Mouse (Mus musculus): ENCODE results near the gene Olfr1047. TPM values are rescaled to one million over a fixed set of nuclear protein-coding genes. Genes with fewer than 3 reads are reported as not detected.
"Not testable (repeated sequence)": the region's sequence is repeated elsewhere in the genome, so short reads cannot be mapped to it uniquely, and the experiment has no call there.

Olfr1047 gene
- not detected in 2 replicates for polyA plus RNA-seq (2012)

DNA sequence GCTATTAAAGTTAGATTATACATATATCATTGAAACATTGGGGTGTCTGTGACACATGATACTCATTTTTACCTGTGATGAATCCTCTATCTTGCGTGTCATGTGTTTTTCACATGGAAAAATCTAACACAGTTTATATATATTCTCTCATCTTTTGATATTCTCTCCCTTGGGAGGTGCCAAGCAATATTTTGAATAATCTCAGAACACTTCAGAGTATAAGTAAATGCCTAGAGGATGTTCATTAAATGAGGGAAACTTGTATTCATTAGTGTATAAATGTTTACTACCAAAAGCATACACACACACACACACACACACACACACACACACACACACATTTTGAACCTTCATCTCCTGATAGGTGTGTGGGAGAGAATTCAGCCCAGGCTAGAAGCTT is at the start of gene Olfr1047:
Gene Olfr1047 (minus strand): TSS at position 101 of the 400 bp plus-strand sequence.
- no peak for TF ChIP-seq GATA1 (IDR thresholded peaks at IDR 0.05; ENCODE audit: low read length)
- TF ChIP-seq TAL1 (IDR thresholded peaks at IDR 0.05; ENCODE audit: low read length): no peak
- no peaks in the 10 kb centered on the region for H3K36me3 ChIP-seq (ENCODE audit: control insufficient read depth)
- no peak within 1 kb of the TSS for H3K4me3 ChIP-seq (replicated peaks)
- H3K9me3 ChIP-seq (ENCODE audit: control insufficient read depth, low read length): peaks cover 7% of the 10 kb centered on the region
- H3K4me1 ChIP-seq (ENCODE audit: control insufficient read depth): no peaks in the 10 kb centered on the region
- no peaks in the 10 kb centered on the region for H3K27me3 ChIP-seq (ENCODE audit: control insufficient read depth)

DNA sequence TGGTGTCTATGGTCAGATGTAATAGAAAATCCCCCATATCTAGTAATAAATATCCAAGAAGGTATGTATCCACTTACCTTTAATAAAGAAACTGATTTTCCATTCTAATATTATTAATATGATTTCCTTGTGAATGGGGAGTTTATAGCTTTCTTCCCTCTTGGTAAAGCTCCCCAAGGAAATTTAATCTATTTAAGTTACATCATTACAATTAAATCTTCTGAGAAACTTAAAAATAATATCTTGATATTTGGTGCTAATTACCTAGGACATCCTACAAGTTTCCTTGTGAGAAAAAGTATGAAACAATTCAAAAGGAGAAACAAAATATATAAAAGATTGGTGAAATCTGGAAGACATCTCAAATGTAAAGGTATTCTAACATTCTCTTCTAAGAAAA is 47.8 kb upstream of the Olfr1047 start, which contains the start of gene Olfr1051:
Gene Olfr1051 (minus strand): TSS at position 101 of the 400 bp plus-strand sequence.
- H3K4me1 ChIP-seq (ENCODE audit: control insufficient read depth); H3K4me3 ChIP-seq (replicated peaks); H3K9me3 ChIP-seq (ENCODE audit: control insufficient read depth, low read length); H3K36me3 ChIP-seq (ENCODE audit: control insufficient read depth); H3K27me3 ChIP-seq (ENCODE audit: control insufficient read depth): not testable (repeated sequence)

DNA sequence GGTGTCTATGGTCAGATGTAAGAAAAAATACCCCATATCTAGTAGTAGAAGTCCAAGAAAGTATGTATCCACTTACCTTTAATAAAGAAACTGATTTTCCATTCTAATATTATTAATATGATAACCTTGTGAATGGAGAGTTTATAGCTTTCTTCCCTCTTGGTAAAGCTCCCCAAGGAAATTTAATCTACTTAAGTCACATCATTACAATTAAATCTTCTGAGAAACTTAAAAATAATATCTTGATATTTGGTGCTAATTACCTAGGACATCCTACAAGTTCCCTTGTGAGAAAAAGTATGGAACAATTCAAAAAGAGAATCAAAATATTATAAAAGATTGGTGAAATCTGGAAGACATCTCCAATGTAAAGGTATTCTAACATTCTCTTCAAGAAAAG is 27.0 kb upstream of the Olfr1047 start, which contains the start of gene Olfr1049:
Gene Olfr1049 (minus strand): TSS at position 101 of the 400 bp plus-strand sequence.
- not testable (repeated sequence) for H3K27me3 ChIP-seq (ENCODE audit: control insufficient read depth); H3K4me3 ChIP-seq (replicated peaks); H3K9me3 ChIP-seq (ENCODE audit: control insufficient read depth, low read length); H3K36me3 ChIP-seq (ENCODE audit: control insufficient read depth); H3K4me1 ChIP-seq (ENCODE audit: control insufficient read depth)

DNA sequence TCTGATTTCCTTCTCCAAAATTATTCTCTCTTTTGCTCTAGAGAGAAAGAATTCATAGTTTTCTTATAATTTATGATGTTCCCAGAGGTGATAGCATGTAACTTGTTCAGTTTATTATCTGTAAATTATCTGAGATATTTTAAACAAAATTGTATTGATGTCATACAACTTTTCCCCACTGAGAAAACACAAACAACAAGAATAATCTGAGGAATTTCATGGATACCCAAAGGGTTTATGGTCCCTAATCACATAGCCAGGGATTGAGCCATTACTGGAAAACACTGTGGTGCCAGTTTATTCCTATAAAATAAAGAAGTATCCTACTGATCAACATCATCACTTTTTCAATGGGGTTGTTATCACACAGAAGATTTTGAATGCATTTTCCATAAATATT is 9.0 kb upstream of the Olfr1047 start, which contains the start of gene Olfr1048:
Gene Olfr1048 (minus strand): TSS at position 101 of the 400 bp plus-strand sequence.
- Histone ChIP-seq H3K36me3 (ENCODE audit: control insufficient read depth) (no peaks in the 10 kb centered on the region), H3K4me1 (ENCODE audit: control insufficient read depth) (no peaks in the 10 kb centered on the region), H3K27me3 (ENCODE audit: control insufficient read depth) (no peaks in the 10 kb centered on the region), H3K4me3 (replicated peaks) (no peak within 1 kb of the TSS), H3K9me3 (ENCODE audit: control insufficient read depth, low read length) (peaks cover 3% of the 10 kb centered on the region)
- TF ChIP-seq GATA1 (IDR thresholded peaks at IDR 0.05; ENCODE audit: low read length) (no peak), TAL1 (IDR thresholded peaks at IDR 0.05; ENCODE audit: low read length) (no peak)

DNA sequence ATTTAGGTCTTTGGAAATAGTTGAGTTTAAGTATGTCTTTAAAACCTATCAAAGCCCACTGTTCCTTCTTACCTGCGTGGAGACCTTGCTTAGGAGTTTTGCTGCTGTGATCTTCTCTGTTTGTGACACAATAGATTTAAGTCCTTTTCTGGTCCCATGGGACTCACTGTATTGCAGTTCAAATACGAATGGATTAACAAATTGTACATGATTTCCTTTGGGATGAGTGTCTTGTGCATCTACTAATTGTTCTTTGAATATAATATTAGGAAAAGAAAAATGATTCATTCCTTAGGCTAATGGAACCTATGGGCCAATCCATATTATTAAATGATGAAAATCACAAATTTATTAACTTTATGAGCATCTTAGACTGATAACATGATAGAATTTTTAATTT is 12.0 kb downstream of the Olfr1047 start, which contains the start of gene Olfr1046:
Gene Olfr1046 (minus strand): TSS at position 101 of the 400 bp plus-strand sequence.
- Histone ChIP-seq H3K4me1 (ENCODE audit: control insufficient read depth) (no peaks in the 10 kb centered on the region), H3K9me3 (ENCODE audit: control insufficient read depth, low read length) (peaks cover 1% of the 10 kb centered on the region; the same call in 1 of the 2 replicates), H3K36me3 (ENCODE audit: control insufficient read depth) (no peaks in the 10 kb centered on the region), H3K27me3 (ENCODE audit: control insufficient read depth) (no peaks in the 10 kb centered on the region), H3K4me3 (replicated peaks) (no peak within 1 kb of the TSS)
- TF ChIP-seq GATA1 (IDR thresholded peaks at IDR 0.05; ENCODE audit: low read length) (no peak), TAL1 (IDR thresholded peaks at IDR 0.05; ENCODE audit: low read length) (no peak)

DNA sequence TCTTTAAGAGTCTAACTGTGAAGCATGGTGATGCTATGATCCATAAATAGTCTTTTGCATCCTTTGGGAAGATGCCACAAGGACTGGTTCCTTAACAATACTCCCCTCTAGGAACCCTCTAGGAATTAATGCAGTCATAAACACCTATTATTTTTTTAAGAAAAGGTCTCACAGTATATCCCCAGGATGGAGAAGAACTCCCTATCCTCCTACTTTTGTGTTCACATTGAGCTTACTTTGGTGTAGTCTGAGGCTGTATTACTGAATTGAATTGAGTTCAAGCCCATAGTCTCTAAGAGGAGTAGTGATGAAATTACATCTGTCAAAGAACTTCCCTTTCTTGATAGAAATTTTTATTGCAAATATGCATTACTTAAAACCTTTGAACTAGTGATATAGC is 28.3 kb downstream of the Olfr1047 start, which contains the start of gene Olfr1045:
Gene Olfr1045 (minus strand): TSS at position 101 of the 400 bp plus-strand sequence.
- H3K4me1 ChIP-seq (ENCODE audit: control insufficient read depth): no peaks in the 10 kb centered on the region
- H3K36me3 ChIP-seq (ENCODE audit: control insufficient read depth): no peaks in the 10 kb centered on the region
- TF ChIP-seq TAL1 (IDR thresholded peaks at IDR 0.05; ENCODE audit: low read length) (no peak), GATA1 (IDR thresholded peaks at IDR 0.05; ENCODE audit: low read length) (no peak)

DNA sequence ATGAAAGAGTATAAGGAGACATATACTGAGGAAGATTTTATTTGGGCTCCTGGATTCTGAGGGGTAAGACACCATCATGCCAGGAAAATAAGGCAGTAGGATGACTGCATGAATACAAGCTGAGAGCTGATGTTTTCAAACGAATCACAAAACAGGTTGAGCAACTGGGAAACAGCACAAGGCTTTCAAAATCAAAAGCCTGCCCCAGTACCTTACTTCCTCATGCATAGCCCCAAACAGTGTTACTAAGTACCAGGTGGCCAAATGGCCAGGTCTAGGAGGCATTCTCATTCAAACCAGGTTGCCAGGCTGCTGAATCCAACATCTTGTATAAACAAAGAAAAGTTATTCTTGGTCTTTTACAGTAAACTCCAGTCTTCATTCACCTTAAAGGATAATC is 35.3 kb downstream of the Olfr1047 start:
- TF ChIP-seq TAL1 (IDR thresholded peaks at IDR 0.05; ENCODE audit: low read length) (no peak), GATA1 (IDR thresholded peaks at IDR 0.05; ENCODE audit: low read length) (no peak)
- Histone ChIP-seq H3K27me3 (ENCODE audit: control insufficient read depth) (no peaks in the 10 kb centered on the region), H3K9me3 (ENCODE audit: control insufficient read depth, low read length) (peaks cover 2% of the 10 kb centered on the region; the same call in 1 of the 2 replicates), H3K4me1 (ENCODE audit: control insufficient read depth) (no peaks in the 10 kb centered on the region), H3K36me3 (ENCODE audit: control insufficient read depth) (no peaks in the 10 kb centered on the region), H3K4me3 (replicated peaks) (no peak overlapping the region)

More for the DNA sequence above, 28.3 kb downstream of the Olfr1047 start, which contains the start of gene Olfr1045:
- Histone ChIP-seq H3K9me3 (ENCODE audit: control insufficient read depth, low read length) (peaks cover 2% of the 10 kb centered on the region; the same call in 1 of the 2 replicates), H3K4me3 (replicated peaks) (no peak within 1 kb of the TSS), H3K27me3 (ENCODE audit: control insufficient read depth) (no peaks in the 10 kb centered on the region)

DNA sequence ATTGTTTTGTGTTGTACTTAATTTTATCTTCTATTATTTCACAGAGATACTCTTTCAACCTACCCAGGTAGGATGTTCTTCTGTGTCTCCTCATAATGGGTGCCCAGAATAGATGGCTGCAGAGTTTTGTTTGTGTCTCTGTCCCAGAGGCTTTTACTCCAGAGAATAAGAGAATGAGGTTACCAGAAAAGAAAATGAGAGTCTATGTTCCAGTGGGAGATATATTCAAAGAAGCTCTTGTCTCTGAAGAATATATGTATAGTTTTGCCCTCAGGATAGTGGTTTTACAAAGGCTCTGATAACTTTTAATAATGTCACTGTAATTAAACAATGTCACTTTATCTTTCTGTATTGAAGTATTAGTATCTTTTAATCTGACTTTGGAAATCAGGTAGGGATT is 45.6 kb downstream of the Olfr1047 start, which contains the start of gene Olfr52:
Gene Olfr52 (minus strand): TSS at position 101 of the 400 bp plus-strand sequence.
- Histone ChIP-seq H3K4me1 (ENCODE audit: control insufficient read depth) (no peaks in the 10 kb centered on the region), H3K27me3 (ENCODE audit: control insufficient read depth) (no peaks in the 10 kb centered on the region), H3K4me3 (replicated peaks) (no peak within 1 kb of the TSS), H3K36me3 (ENCODE audit: control insufficient read depth) (no peaks in the 10 kb centered on the region), H3K9me3 (ENCODE audit: control insufficient read depth, low read length) (peaks cover 5% of the 10 kb centered on the region)
- TF ChIP-seq TAL1 (IDR thresholded peaks at IDR 0.05; ENCODE audit: low read length) (no peak), GATA1 (IDR thresholded peaks at IDR 0.05; ENCODE audit: low read length) (no peak)

DNA sequence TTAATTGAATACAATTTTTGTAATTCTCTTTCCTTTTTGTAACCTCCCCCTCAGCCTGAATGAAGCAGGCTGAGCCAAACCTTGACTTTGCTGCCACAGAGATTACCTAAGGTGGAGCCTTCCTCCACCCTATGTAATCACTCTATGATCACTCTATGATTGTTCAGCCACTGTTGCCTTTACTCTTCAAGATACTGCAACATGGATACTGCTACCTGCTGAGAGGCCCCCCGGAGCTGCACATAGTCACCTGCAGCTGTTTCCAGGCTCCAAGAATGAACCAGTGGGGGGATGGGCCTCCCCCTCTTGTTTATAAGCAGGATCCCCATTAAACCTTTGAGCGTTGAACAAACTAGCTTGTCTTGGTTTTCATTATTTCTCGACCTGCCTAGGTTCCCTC is 51.3 kb downstream of the Olfr1047 start:
- no peak overlapping the region for H3K4me3 ChIP-seq (replicated peaks)
- H3K36me3 ChIP-seq (ENCODE audit: control insufficient read depth): no peaks in the 10 kb centered on the region
- H3K9me3 ChIP-seq (ENCODE audit: control insufficient read depth, low read length): 0 out of 2 replicates have a peak, but pooled peaks cover 2% of the 10 kb centered on the region
- H3K4me1 ChIP-seq (ENCODE audit: control insufficient read depth): no peaks in the 10 kb centered on the region
- H3K27me3 ChIP-seq (ENCODE audit: control insufficient read depth): no peaks in the 10 kb centered on the region
- TF ChIP-seq GATA1 (IDR thresholded peaks at IDR 0.05; ENCODE audit: low read length) (no peak), TAL1 (IDR thresholded peaks at IDR 0.05; ENCODE audit: low read length) (no peak)

DNA sequence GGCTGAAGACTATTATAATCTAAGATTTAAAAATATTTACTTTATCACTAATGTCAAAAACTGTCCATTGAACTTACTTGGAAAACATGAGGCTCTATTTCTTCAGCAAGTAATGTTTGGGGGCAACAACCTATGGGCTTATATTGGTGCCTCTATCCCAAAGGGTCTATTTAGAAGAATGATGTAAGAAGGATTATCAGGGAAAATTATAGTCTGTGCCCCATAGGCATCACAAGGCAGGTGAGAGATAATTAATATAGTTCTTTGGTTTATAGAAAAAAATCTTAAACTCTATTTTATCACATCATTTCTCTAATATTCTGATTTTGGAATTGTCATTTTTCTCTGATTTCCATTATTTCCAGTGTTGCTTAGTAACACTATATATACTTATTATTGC is 53.5 kb downstream of the Olfr1047 start, which contains the start of gene Olfr1044:
Gene Olfr1044 (minus strand): TSS at position 101 of the 400 bp plus-strand sequence.
- no peaks in the 10 kb centered on the region for H3K36me3 ChIP-seq (ENCODE audit: control insufficient read depth)
- 0 out of 2 replicates have a peak, but pooled peaks cover 2% of the 10 kb centered on the region for H3K9me3 ChIP-seq (ENCODE audit: control insufficient read depth, low read length)
- TF ChIP-seq TAL1 (IDR thresholded peaks at IDR 0.05; ENCODE audit: low read length) (no peak), GATA1 (IDR thresholded peaks at IDR 0.05; ENCODE audit: low read length) (no peak)
- no peaks in the 10 kb centered on the region for H3K27me3 ChIP-seq (ENCODE audit: control insufficient read depth)
- no peaks in the 10 kb centered on the region for H3K4me1 ChIP-seq (ENCODE audit: control insufficient read depth)
- H3K4me3 ChIP-seq (replicated peaks): no peak within 1 kb of the TSS

Other genes starting within 250 kb of the Olfr1047 start
- not detected in 2 replicates for gene Olfr1031, start 241.1 kb downstream of the Olfr1047 start, polyA plus RNA-seq (2012)
- not detected in 2 replicates for gene Olfr1032, start 225.9 kb downstream of the Olfr1047 start, polyA plus RNA-seq (2012)
- not detected in 2 replicates for gene Olfr1033, start 210.8 kb downstream of the Olfr1047 start, polyA plus RNA-seq (2012)
- gene Olfr1034, start 185.5 kb downstream of the Olfr1047 start, polyA plus RNA-seq (2012): not detected in 2 replicates
- gene Olfr1036, start 157.4 kb downstream of the Olfr1047 start, polyA plus RNA-seq (2012): not detected in 2 replicates
- gene Olfr1037, start 144.0 kb downstream of the Olfr1047 start, polyA plus RNA-seq (2012): not detected in 2 replicates
- gene Olfr1039, start 95.5 kb downstream of the Olfr1047 start, polyA plus RNA-seq (2012): not detected in 2 replicates
- gene Olfr1040, start 84.7 kb downstream of the Olfr1047 start, polyA plus RNA-seq (2012): not detected in 2 replicates
- gene Olfr1042, start 69.6 kb downstream of the Olfr1047 start, polyA plus RNA-seq (2012): not detected in 2 replicates
- gene Olfr1043, start 63.9 kb downstream of the Olfr1047 start, polyA plus RNA-seq (2012): not detected in 2 replicates
- gene Olfr1044, start 53.6 kb downstream of the Olfr1047 start, polyA plus RNA-seq (2012): not detected in 2 replicates
- not detected in 2 replicates for gene Olfr52, start 45.7 kb downstream of the Olfr1047 start, polyA plus RNA-seq (2012)
- not detected in 2 replicates for gene Olfr1045, start 28.4 kb downstream of the Olfr1047 start, polyA plus RNA-seq (2012)
- not detected in 2 replicates for gene Olfr1046, start 12.1 kb downstream of the Olfr1047 start, polyA plus RNA-seq (2012)
- gene Olfr1048, start 8.9 kb upstream of the Olfr1047 start, polyA plus RNA-seq (2012): not detected in 2 replicates
- not detected in 2 replicates for gene Olfr1049, start 26.9 kb upstream of the Olfr1047 start, polyA plus RNA-seq (2012)
- not detected in 2 replicates for gene Olfr1051, start 47.7 kb upstream of the Olfr1047 start, polyA plus RNA-seq (2012)
- not detected in 2 replicates for gene Olfr1052, start 61.1 kb upstream of the Olfr1047 start, polyA plus RNA-seq (2012)
- not detected in 2 replicates for gene Olfr1053, start 83.9 kb upstream of the Olfr1047 start, polyA plus RNA-seq (2012)
- not detected in 2 replicates for gene Olfr1054, start 104.0 kb upstream of the Olfr1047 start, polyA plus RNA-seq (2012)
- not detected in 2 replicates for gene Olfr1055, start 118.9 kb upstream of the Olfr1047 start, polyA plus RNA-seq (2012)
- gene Olfr1056, start 131.1 kb upstream of the Olfr1047 start, polyA plus RNA-seq (2012): not detected in 2 replicates
- not detected in 2 replicates for gene Olfr1057, start 147.0 kb upstream of the Olfr1047 start, polyA plus RNA-seq (2012)
- not detected in 2 replicates for gene Olfr1058, start 157.2 kb upstream of the Olfr1047 start, polyA plus RNA-seq (2012)
- 0.04 TPM in 1 of 2 replicates, not detected in the other for gene Olfr1061, start 182.6 kb upstream of the Olfr1047 start, polyA plus RNA-seq (2012)
- not detected in 2 replicates for gene Olfr1062, start 195.3 kb upstream of the Olfr1047 start, polyA plus RNA-seq (2012)
- not detected in 2 replicates for gene Olfr1065, start 219.2 kb upstream of the Olfr1047 start, polyA plus RNA-seq (2012)
- gene Olfr1066, start 224.9 kb upstream of the Olfr1047 start, polyA plus RNA-seq (2012): not detected in 2 replicates